Mouse (Mus musculus) 3T3-L1 (cell line): Measurements from ENCODE around the gene Dazap2.

Source experiments
- DNase-seq: peaks from one replicate; pipeline ENCODE4 v3.0.0-alpha.2; 2015; ENCODE audit warnings: low read depth, low spot score

Dazap2 gene

GRCm38 (mm10) chr15:100636700-100637501, 21.8 kb downstream of the Dazap2 start, which contains the start of gene Smagp:
TSS of gene Smagp (minus strand) at chr15:100636940.
- DNase-seq: no peak

- DNase-seq: no peak
Measured at GRCm38 (mm10) chr15:100637661-100638060, 22.5 kb downstream of the Dazap2 start.

- no peak for DNase-seq
Measured at GRCm38 (mm10) chr15:100639972-100640750, 25.0 kb downstream of the Dazap2 start.

- DNase-seq: no peak
Measured at GRCm38 (mm10) chr15:100641226-100641810, 26.2 kb downstream of the Dazap2 start.

GRCm38 (mm10) chr15:100642451-100642850, 27.3 kb downstream of the Dazap2 start:
- DNase-seq: no peak

GRCm38 (mm10) chr15:100646161-100646560, 31.0 kb downstream of the Dazap2 start:
- no peak for DNase-seq

DNA sequence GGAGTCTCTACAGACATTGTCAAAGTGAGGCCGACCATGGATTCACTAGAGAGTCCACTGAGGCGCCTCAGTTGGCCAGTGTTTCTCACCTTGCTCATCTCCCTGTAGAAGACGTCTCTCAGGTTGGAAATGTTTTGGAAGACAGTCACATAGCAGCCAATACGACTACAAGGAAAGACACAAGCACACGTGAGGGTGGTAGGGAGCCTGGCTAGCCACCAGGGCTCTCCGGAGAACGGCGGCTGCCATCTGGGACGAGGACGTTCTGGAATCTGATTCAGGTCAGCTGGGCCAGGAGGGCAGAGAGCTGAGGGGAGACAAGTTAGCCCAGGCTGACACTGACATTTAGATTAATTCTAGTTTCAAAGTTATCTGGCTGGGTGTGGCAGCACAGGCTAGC, 35.0 kb downstream of the Dazap2 start:
- no peak for DNase-seq

DNA sequence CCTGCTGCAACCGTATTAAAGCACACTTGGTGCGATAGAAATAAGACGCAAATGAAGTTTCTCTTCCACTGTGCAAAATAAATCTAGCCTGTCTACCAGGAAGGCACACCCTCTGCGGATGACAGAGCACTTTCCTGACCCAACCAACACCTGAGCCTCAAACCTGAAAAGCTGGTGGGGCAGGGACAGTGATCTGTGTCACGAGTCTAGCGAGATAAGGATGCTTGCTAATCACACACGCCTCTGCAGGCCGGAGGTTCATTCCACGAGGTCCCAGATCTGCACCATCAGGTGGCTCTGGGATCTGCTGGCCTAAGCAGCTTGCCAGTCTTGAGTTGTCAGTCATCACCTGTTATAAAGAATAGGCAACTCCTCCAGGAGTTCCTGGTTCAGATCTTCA, 36.5 kb downstream of the Dazap2 start:
- no peak for DNase-seq

DNA sequence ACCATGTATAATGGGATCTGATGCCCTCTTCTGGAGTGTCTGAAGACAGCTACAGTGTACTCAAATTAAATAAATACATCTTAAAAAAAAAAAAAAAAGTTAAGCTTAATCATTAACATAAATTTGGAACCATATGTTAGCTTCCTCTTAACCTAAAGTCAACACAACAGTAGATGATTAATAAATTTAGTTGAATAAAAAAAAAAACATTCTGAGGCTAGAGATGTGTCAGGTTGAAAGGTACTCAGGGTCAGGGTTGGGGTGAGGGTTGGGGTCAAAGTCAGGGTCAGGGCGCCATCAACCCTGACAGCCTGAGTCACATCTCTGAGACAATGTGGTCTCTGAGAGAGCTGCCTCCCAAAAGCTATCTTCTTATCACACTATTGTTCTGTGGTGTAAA, 39.1 kb downstream of the Dazap2 start:
- DNase-seq: no peak

DNA sequence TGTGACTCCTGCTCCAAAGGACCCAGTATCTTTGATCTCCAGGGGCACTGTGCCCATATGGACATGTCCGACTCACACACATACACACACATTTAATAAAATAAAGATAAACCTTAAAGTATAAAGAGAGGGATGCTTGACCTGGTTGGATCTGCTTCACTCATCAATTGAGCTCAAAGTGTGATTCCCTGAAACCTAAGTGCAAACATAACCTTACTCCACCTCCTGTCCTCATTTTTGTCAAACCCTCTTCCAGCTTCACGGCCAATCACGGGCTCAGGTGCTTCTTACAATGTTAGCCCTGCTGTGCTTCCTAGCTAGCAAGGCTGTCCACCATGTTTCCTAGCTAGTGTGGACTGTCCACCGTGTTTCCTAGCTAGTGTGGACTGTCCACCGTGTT, 40.1 kb downstream of the Dazap2 start:
- no peak for DNase-seq

- no peak for DNase-seq
Measured at GRCm38 (mm10) chr15:100660306-100660705, 45.2 kb downstream of the Dazap2 start.

GRCm38 (mm10) chr15:100660805-100661204, 45.7 kb downstream of the Dazap2 start:
- no peak for DNase-seq

DNA sequence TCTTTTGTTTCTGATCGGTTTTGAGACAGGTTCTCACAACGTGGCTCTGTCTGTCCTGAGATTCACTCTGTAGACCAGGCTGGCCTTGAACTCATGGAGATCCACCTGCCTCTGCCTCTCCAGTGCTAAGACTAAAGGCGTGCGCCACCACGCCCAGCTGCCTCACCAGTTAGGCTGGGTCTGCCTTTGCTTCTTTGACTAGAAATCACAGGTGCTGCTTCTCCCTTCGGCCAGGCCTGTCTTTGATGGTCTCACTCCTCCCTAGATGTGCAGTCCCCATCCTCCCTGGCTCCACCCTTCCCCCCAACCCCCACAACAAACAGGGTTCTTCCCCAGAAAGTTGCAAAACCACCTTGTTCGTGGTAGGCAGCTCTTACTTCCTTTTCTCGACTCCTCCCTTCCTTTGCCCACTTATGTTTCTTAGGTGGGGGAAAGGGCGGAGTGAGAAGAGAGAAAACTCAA, 49.7 kb downstream of the Dazap2 start:
- no peak for DNase-seq

GRCm38 (mm10) chr15:100665411-100666218, 50.5 kb downstream of the Dazap2 start:
- no peak for DNase-seq

- DNase-seq: no peak
Measured at GRCm38 (mm10) chr15:100666219-100666696, 51.1 kb downstream of the Dazap2 start.

DNA sequence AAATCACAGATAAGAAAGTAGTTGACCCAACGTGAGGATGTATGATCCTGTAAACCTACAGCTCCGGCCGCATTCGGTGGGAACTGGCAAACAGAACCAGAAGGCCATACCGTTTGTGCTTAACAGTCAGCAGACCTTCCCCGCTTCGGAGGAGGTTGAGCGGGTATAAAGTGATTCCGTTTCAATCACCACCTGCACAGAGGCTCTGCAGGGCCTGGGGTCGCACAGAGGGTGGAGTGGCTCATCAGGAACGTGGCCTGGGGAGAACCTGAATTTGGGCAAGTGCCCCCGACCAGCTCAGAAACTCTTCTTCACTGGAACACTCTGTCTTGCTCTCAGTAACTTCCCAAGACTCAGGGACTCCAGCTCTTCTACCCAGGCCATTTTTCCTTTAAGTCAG, 51.7 kb downstream of the Dazap2 start:
- DNase-seq: no peak

- no peak for DNase-seq
Measured at GRCm38 (mm10) chr15:100667420-100667819, 52.3 kb downstream of the Dazap2 start.

GRCm38 (mm10) chr15:100667871-100668545, 52.9 kb downstream of the Dazap2 start:
- DNase-seq: no peak

GRCm38 (mm10) chr15:100669337-100669736, 54.2 kb downstream of the Dazap2 start, which contains the start of gene Bin2:
TSS of gene Bin2 (minus strand) at chr15:100669553.
- DNase-seq: no peak

GRCm38 (mm10) chr15:100670004-100670403, 54.9 kb downstream of the Dazap2 start:
- no peak for DNase-seq
